Mouse (Mus musculus) liver, embryonic 16.5 days (tissue): ENCODE results near the gene Mrpl47. TPM values are rescaled to one million over a fixed set of nuclear protein-coding genes. Genes with fewer than 3 reads are reported as not detected.

ENCODE experiments used
- ATAC-seq: fragments of 200-750 bp; cut with Nextera tagmentation; 2 replicates; pipeline ENCODE4 v1.8.0; 2017; ENCODE audit warnings: low read depth, mild to moderate bottlenecking, moderate number of reproducible peaks, moderate library complexity
- H3K27ac ChIP-seq: fragments of 300-500 bp; sonication (generic); 2 replicates; pipeline ENCODE4 v1.5.1; 2014; ENCODE audit warnings: mild to moderate bottlenecking, low read length
- H3K27me3 ChIP-seq: fragments of 300-500 bp; sonication (generic); 2 replicates; pipeline ENCODE4 v1.6.1; 2014; ENCODE audit warnings: low read depth, low read length, mixed read lengths; ENCODE audit not compliant: control insufficient read depth, insufficient read depth
- H3K36me3 ChIP-seq: fragments of 300-500 bp; sonication (generic); 2 replicates; pipeline ENCODE4 v1.6.1; 2014; ENCODE audit warnings: mild to moderate bottlenecking; ENCODE audit not compliant: control insufficient read depth, insufficient read depth
- H3K4me1 ChIP-seq: fragments of 300-500 bp; sonication (generic); 2 replicates; pipeline ENCODE4 v1.6.1; 2014; ENCODE audit warnings: low read depth, low read length, mixed read lengths; ENCODE audit not compliant: control insufficient read depth
- H3K4me2 ChIP-seq: fragments of 300-500 bp; sonication (generic); 2 replicates; pipeline ENCODE4 v1.6.1; 2014; ENCODE audit warnings: low read depth, low read length, mixed read lengths
- H3K4me3 ChIP-seq: fragments of 300-500 bp; sonication (generic); 2 replicates; pipeline ENCODE4 v1.5.1; 2014; ENCODE audit warnings: low read depth, mild to moderate bottlenecking, low read length
- H3K9ac ChIP-seq: fragments of 300-500 bp; sonication (generic); 2 replicates; pipeline ENCODE4 v1.6.1; 2014; ENCODE audit warnings: low read depth, low read length
- H3K9me3 ChIP-seq: fragments of 300-500 bp; sonication (generic); replicated peaks from 2 replicates; pipeline ENCODE4 v1.6.1; 2016; ENCODE audit warnings: low read length; ENCODE audit not compliant: control insufficient read depth
- WGBS: fragments of 180-500 bp; shearing (Covaris S2); extraction: QIAGEN DNeasy Blood & Tissue Kit; methylation state at CpG from one replicate; pipeline ENCODE4 v1.1.7; 2014; ENCODE audit not compliant: insufficient replicate concordance; 5-methylcytosine and 5-hydroxymethylcytosine counted together
- polyA plus RNA-seq: library from polyadenylated mRNA; unstranded; fragments of >200 nt; fragmentation: Nextera tagmentation; extraction: Ambion mirVana; gene quantifications from 2 replicates; pipeline ENCODE4 v1.2.1, GENCODE M21; 2015

Mrpl47 gene
- polyA plus RNA-seq, 1 experiment from 2014 or later, result 12.7 TPM

GRCm38 (mm10) chr3:32695583-32695980 is 41.8 kb downstream of the Mrpl47 start:
- H3K4me3 ChIP-seq, result no peak overlapping the region
- H3K27ac ChIP-seq, result no peak overlapping the region
- 0 out of 2 replicates have a peak overlapping the region, but pooled peaks have one; percentile 5 for H3K4me2 ChIP-seq
- no peaks in the 10 kb centered on the region for H3K27me3 ChIP-seq
- peaks cover 15% of the 10 kb centered on the region for H3K4me1 ChIP-seq
- H3K9me3 ChIP-seq, result no peaks in the 10 kb centered on the region
- WGBS, result 57% methylated on average over 4 of the region's 4 CpGs
- no peaks in the 10 kb centered on the region for H3K36me3 ChIP-seq
- peak; percentile 59; the same call in 1 of the 2 replicates for ATAC-seq
- H3K9ac ChIP-seq, result no peak overlapping the region

- H3K4me3 ChIP-seq, result no peak overlapping the region
- H3K4me1 ChIP-seq, result peaks cover 18% of the 10 kb centered on the region
- no peaks in the 10 kb centered on the region for H3K9me3 ChIP-seq
- no peaks in the 10 kb centered on the region for H3K27me3 ChIP-seq
- 0 out of 2 replicates have a peak overlapping the region, but pooled peaks have one; percentile 5 for H3K4me2 ChIP-seq
- no peak for ATAC-seq
- H3K27ac ChIP-seq, result no peak overlapping the region
- H3K36me3 ChIP-seq, result no peaks in the 10 kb centered on the region
- no peak overlapping the region for H3K9ac ChIP-seq
- 45% methylated on average over 12 of the region's 12 CpGs for WGBS
Observed at GRCm38 (mm10) chr3:32694737-32695582, 42.4 kb downstream of the Mrpl47 start.

GRCm38 (mm10) chr3:32694211-32694610 is 43.2 kb downstream of the Mrpl47 start:
- Histone ChIP-seq H3K4me2 (no peak overlapping the region), H3K27ac (no peak overlapping the region), H3K4me1 (peaks cover 25% of the 10 kb centered on the region), H3K27me3 (no peaks in the 10 kb centered on the region), H3K36me3 (no peaks in the 10 kb centered on the region), H3K9me3 (no peaks in the 10 kb centered on the region), H3K4me3 (no peak overlapping the region), H3K9ac (no peak overlapping the region)
- ATAC-seq, result no peak
- 81% methylated on average over 5 of the region's 5 CpGs for WGBS

- no peak overlapping the region for H3K4me3 ChIP-seq
- 64% methylated on average over 5 of the region's 5 CpGs for WGBS
- H3K4me2 ChIP-seq, result no peak overlapping the region
- no peak overlapping the region for H3K9ac ChIP-seq
- no peaks in the 10 kb centered on the region for H3K27me3 ChIP-seq
- no peaks in the 10 kb centered on the region for H3K36me3 ChIP-seq
- ATAC-seq, result no peak
- no peak overlapping the region for H3K27ac ChIP-seq
- H3K4me1 ChIP-seq, result peaks cover 25% of the 10 kb centered on the region
- H3K9me3 ChIP-seq, result no peaks in the 10 kb centered on the region
Observed at GRCm38 (mm10) chr3:32691841-32692240, 45.6 kb downstream of the Mrpl47 start.

- H3K27ac ChIP-seq, result no peak overlapping the region
- WGBS, result 14% methylated on average over 1 of the region's 1 CpGs
- peak overlapping the region; percentile 35 for H3K4me2 ChIP-seq
- peak; percentile 49 for ATAC-seq
- no peaks in the 10 kb centered on the region for H3K27me3 ChIP-seq
- H3K4me1 ChIP-seq, result peaks cover 25% of the 10 kb centered on the region
- H3K36me3 ChIP-seq, result no peaks in the 10 kb centered on the region
- no peaks in the 10 kb centered on the region for H3K9me3 ChIP-seq
- no peak overlapping the region for H3K9ac ChIP-seq
- H3K4me3 ChIP-seq, result no peak overlapping the region
Observed at GRCm38 (mm10) chr3:32690901-32691300, 46.5 kb downstream of the Mrpl47 start.

- peaks cover 20% of the 10 kb centered on the region for H3K4me1 ChIP-seq
- H3K27ac ChIP-seq, result no peak overlapping the region
- peak; percentile 32; the same call in 1 of the 2 replicates for ATAC-seq
- 40% methylated on average over 3 of the region's 3 CpGs for WGBS
- H3K9ac ChIP-seq, result no peak overlapping the region
- H3K9me3 ChIP-seq, result no peaks in the 10 kb centered on the region
- no peak overlapping the region for H3K4me2 ChIP-seq
- no peaks in the 10 kb centered on the region for H3K36me3 ChIP-seq
- H3K27me3 ChIP-seq, result no peaks in the 10 kb centered on the region
- no peak overlapping the region for H3K4me3 ChIP-seq
Observed at GRCm38 (mm10) chr3:32690008-32690407, 47.4 kb downstream of the Mrpl47 start.

- Histone ChIP-seq H3K27ac (no peak overlapping the region), H3K36me3 (no peaks in the 10 kb centered on the region), H3K27me3 (no peaks in the 10 kb centered on the region), H3K9ac (no peak overlapping the region), H3K4me2 (no peak overlapping the region), H3K4me1 (peaks cover 20% of the 10 kb centered on the region), H3K4me3 (no peak overlapping the region), H3K9me3 (no peaks in the 10 kb centered on the region)
- ATAC-seq, result peak; percentile 81
- 19% methylated on average over 9 of the region's 9 CpGs for WGBS
Observed at GRCm38 (mm10) chr3:32689567-32689999, 47.8 kb downstream of the Mrpl47 start.

- no peaks in the 10 kb centered on the region for H3K36me3 ChIP-seq
- ATAC-seq, result no peak
- no peak overlapping the region for H3K9ac ChIP-seq
- H3K4me3 ChIP-seq, result no peak overlapping the region
- no peak overlapping the region for H3K27ac ChIP-seq
- no peak overlapping the region for H3K4me2 ChIP-seq
- no peaks in the 10 kb centered on the region for H3K9me3 ChIP-seq
- H3K27me3 ChIP-seq, result no peaks in the 10 kb centered on the region
- H3K4me1 ChIP-seq, result peaks cover 20% of the 10 kb centered on the region
- WGBS, result 51% methylated on average over 4 of the region's 4 CpGs
Observed at GRCm38 (mm10) chr3:32687156-32687555, 50.2 kb downstream of the Mrpl47 start.

- H3K27me3 ChIP-seq, result no peaks in the 10 kb centered on the region
- ATAC-seq, result no peak
- no peak overlapping the region for H3K4me2 ChIP-seq
- WGBS, result 21% methylated on average over 1 of the region's 1 CpGs
- no peak overlapping the region for H3K4me3 ChIP-seq
- H3K9ac ChIP-seq, result no peak overlapping the region
- H3K9me3 ChIP-seq, result no peaks in the 10 kb centered on the region
- no peaks in the 10 kb centered on the region for H3K36me3 ChIP-seq
- H3K27ac ChIP-seq, result no peak overlapping the region
- peaks cover 18% of the 10 kb centered on the region for H3K4me1 ChIP-seq
Observed at GRCm38 (mm10) chr3:32686537-32686936, 50.9 kb downstream of the Mrpl47 start.
